Mouse (Mus musculus) CH12.LX (cell line): ENCODE results near the gene Zbtb42.

ENCODE experiments used
- CTCF ChIP-seq, 2 experiments: IDR thresholded peaks in 1 of 2; conservative IDR thresholded peaks in 1 of 2; 2 replicates each; pipeline ENCODE4 v1.5.1; 2011 to 2012; ENCODE audit warnings: low read depth in 2 of 2, low read length in 2 of 2, improper control_type of control experiment in 1 of 2, inconsistent platforms in 1 of 2, mild to moderate bottlenecking in 1 of 2, moderate library complexity in 1 of 2
- E2F4 ChIP-seq: IDR thresholded peaks from 2 replicates; pipeline ENCODE4 v1.6.1; 2011; ENCODE audit warnings: low read depth, low read length, improper control_type of control experiment; ENCODE audit not compliant: insufficient replicate concordance
- ELF1 ChIP-seq: IDR thresholded peaks from 2 replicates; pipeline ENCODE4 v1.6.1; 2014; ENCODE audit warnings: low read depth, mild to moderate bottlenecking, inconsistent platforms, low read length, improper control_type of control experiment
- EP300 ChIP-seq: IDR thresholded peaks from 2 replicates; pipeline ENCODE4 v1.6.1; 2011; ENCODE audit warnings: low read length, improper control_type of control experiment
- HCFC1 ChIP-seq: IDR thresholded peaks from 2 replicates; pipeline ENCODE4 v1.6.1; 2012; ENCODE audit warnings: low read depth, mild to moderate bottlenecking, inconsistent platforms, low read length, improper control_type of control experiment
- MYC ChIP-seq: IDR thresholded peaks from 2 replicates; pipeline ENCODE4 v1.6.1; 2011; ENCODE audit warnings: low read depth, mild to moderate bottlenecking, improper control_type of control experiment, low read length
- NELFE ChIP-seq: IDR thresholded peaks from 2 replicates; pipeline ENCODE4 v1.6.1; 2011; ENCODE audit warnings: low read depth, low read length, improper control_type of control experiment
- NRF1 ChIP-seq: IDR thresholded peaks from 2 replicates; pipeline ENCODE4 v1.6.1; 2014; ENCODE audit warnings: low read depth, mild to moderate bottlenecking, inconsistent platforms, low read length, improper control_type of control experiment, moderate library complexity
- POLR2A ChIP-seq: IDR thresholded peaks from 2 replicates; pipeline ENCODE4 v1.6.1; 2011; ENCODE audit warnings: low read depth, mild to moderate bottlenecking, improper control_type of control experiment, low read length
- TBP ChIP-seq: conservative IDR thresholded peaks from 2 replicates; pipeline ENCODE4 v1.6.1; 2011; ENCODE audit warnings: low read depth, low read length, improper control_type of control experiment
- TCF12 ChIP-seq: IDR thresholded peaks from 2 replicates; pipeline ENCODE4 v1.6.1; 2014; ENCODE audit warnings: low read depth, mild to moderate bottlenecking, inconsistent platforms, low read length, improper control_type of control experiment
- USF2 ChIP-seq: conservative IDR thresholded peaks from 2 replicates; pipeline ENCODE4 v1.6.1; 2011; ENCODE audit warnings: low read depth, low read length, improper control_type of control experiment

DNA sequence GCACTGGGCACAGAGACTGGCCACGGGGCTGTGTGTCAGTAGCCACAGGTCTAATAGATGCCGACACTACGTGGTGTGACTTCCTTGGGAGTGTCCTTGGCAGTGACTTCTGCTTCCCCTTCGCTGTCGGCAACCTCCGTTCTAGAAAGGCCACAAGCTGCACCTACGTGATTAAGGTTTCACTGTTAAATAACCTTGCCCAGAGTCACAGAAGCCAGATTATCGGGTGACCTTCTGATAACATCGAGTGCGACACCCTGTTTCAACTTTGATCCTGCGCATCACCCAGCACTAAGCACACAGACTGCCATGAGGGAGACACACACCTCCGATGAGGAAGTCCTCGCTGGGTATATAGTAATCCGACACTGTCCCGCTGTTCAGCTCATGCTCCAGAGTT, 9.8 kb downstream of the Zbtb42 start:
- TF ChIP-seq TBP = no peak
- no peak for TF ChIP-seq USF2
- no peak for TF ChIP-seq POLR2A
- TF ChIP-seq CTCF (conservative IDR thresholded peaks at IDR 0.05 in 1 of 2, IDR thresholded peaks at IDR 0.05 in 1 of 2; ENCODE audit: low read depth in 2 of 2, low read length in 2 of 2) = no peak
- TF ChIP-seq HCFC1 = no peak
- no peak for TF ChIP-seq EP300
- no peak for TF ChIP-seq TCF12
- no peak for TF ChIP-seq NELFE
- no peak for TF ChIP-seq NRF1
- no peak for TF ChIP-seq E2F4
- no peak for TF ChIP-seq ELF1
- TF ChIP-seq MYC = no peak
